Mouse (Mus musculus) neural tube, embryonic 13.5 days (tissue): Measurements from ENCODE around the gene Iffo1. TPM values are rescaled to one million over a fixed set of nuclear protein-coding genes. Genes with fewer than 3 reads are reported as not detected.

Experiments
- ATAC-seq: fragments of 200-750 bp; cut with Nextera tagmentation; 2 replicates; pipeline ENCODE4 v1.8.0; 2017; ENCODE audit warnings: low read depth, mild to moderate bottlenecking, moderate TSS enrichment, moderate library complexity
- H3K27ac ChIP-seq: fragments of 300-500 bp; sonication (generic); replicated peaks from 2 replicates; pipeline ENCODE4 v1.5.1; 2015; ENCODE audit warnings: moderate library complexity, mild to moderate bottlenecking, inconsistent platforms
- H3K27me3 ChIP-seq: fragments of 300-500 bp; sonication (generic); 2 replicates; pipeline ENCODE4 v1.6.1; 2015; ENCODE audit warnings: mild to moderate bottlenecking, inconsistent platforms
- H3K36me3 ChIP-seq: fragments of 300-500 bp; sonication (generic); 2 replicates; pipeline ENCODE4 v1.6.1; 2015; ENCODE audit warnings: mild to moderate bottlenecking, inconsistent platforms
- H3K4me1 ChIP-seq: fragments of 300-500 bp; sonication (generic); replicated peaks from 2 replicates; pipeline ENCODE4 v1.6.1; 2015; ENCODE audit warnings: inconsistent platforms
- H3K4me2 ChIP-seq: fragments of 300-500 bp; sonication (generic); 2 replicates; pipeline ENCODE4 v1.6.1; 2015; ENCODE audit warnings: inconsistent platforms, mild to moderate bottlenecking, moderate library complexity
- H3K4me3 ChIP-seq: fragments of 300-500 bp; sonication (generic); 2 replicates; pipeline ENCODE4 v1.5.1; 2015; ENCODE audit warnings: mild to moderate bottlenecking, inconsistent platforms
- H3K9ac ChIP-seq: fragments of 300-500 bp; sonication (generic); 2 replicates; pipeline ENCODE4 v1.6.1; 2015; ENCODE audit warnings: moderate library complexity, mild to moderate bottlenecking, inconsistent platforms
- H3K9me3 ChIP-seq: fragments of 300-500 bp; sonication (generic); 2 replicates; pipeline ENCODE4 v1.6.1; 2016; ENCODE audit warnings: inconsistent platforms
- WGBS: fragments of 180-500 bp; shearing (Covaris S2); methylation state at CpG from one replicate; pipeline ENCODE4 v1.1.7; 2015; 5-methylcytosine and 5-hydroxymethylcytosine counted together
- polyA plus RNA-seq: library from polyadenylated mRNA; unstranded; fragments of >200 nt; fragmentation: Nextera tagmentation; extraction: Ambion mirVana; gene quantifications from 2 replicates; pipeline ENCODE4 v1.2.1, GENCODE M21; 2015

The Iffo1 gene
- polyA plus RNA-seq, 1 experiment from 2014 or later, result 21.1 TPM

DNA sequence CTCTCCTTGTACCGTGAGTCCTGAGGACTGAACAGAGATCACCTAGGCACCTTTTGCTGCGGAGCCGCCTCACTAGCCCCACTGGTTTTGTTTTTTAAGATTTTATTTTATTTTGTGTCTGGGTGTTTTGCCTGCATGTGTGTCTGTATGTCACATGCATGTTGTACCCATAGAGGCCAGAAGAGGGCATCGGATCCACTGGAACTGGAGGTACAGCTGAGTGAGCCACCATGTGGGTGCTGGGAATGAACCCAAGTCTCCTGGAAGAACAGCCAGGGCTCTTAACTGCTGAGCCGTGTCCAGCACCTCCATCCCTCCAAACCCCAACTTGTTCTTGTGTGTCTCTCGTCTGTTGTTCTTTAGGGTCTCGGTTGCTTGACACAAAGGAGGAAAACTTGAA lies 34.1 kb upstream of the Iffo1 start:
- Histone ChIP-seq H3K4me3 (no peak overlapping the region), H3K36me3 (peaks cover 97% of the 10 kb centered on the region), H3K27me3 (no peaks in the 10 kb centered on the region), H3K9me3 (no peaks in the 10 kb centered on the region), H3K27ac (no peak overlapping the region), H3K9ac (no peak overlapping the region), H3K4me1 (no peaks in the 10 kb centered on the region), H3K4me2 (no peak overlapping the region)
- ATAC-seq, result no peak; the same call in 1 of the 2 replicates
- 94% methylated on average over 7 of the region's 7 CpGs for WGBS

DNA sequence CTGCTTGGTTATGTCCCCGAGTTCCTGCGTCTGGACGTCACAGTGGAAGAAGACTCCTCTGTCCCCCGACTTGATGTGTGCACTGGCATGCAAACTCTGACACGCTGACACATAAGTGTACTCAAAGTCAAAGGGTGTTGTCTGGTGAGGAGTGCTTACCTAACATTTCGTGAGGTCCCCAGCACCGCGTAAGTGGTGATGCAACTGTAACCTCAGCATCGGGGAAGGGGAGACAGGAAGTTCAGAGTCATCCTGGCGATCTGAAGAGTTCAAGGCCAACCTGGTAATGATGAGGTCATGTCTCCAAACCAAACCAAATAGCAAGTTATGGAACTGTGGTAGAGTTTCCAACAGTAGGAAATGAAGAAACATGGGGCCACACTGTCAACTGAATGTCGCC lies 32.5 kb upstream of the Iffo1 start:
- no peak overlapping the region for H3K4me2 ChIP-seq
- H3K27ac ChIP-seq, result no peak overlapping the region
- H3K4me3 ChIP-seq, result no peak overlapping the region
- peaks cover 97% of the 10 kb centered on the region for H3K36me3 ChIP-seq
- H3K9me3 ChIP-seq, result no peaks in the 10 kb centered on the region
- no peak for ATAC-seq
- no peak overlapping the region for H3K9ac ChIP-seq
- H3K27me3 ChIP-seq, result no peaks in the 10 kb centered on the region
- WGBS, result 95% methylated on average over 11 of the region's 11 CpGs
- H3K4me1 ChIP-seq, result no peaks in the 10 kb centered on the region

DNA sequence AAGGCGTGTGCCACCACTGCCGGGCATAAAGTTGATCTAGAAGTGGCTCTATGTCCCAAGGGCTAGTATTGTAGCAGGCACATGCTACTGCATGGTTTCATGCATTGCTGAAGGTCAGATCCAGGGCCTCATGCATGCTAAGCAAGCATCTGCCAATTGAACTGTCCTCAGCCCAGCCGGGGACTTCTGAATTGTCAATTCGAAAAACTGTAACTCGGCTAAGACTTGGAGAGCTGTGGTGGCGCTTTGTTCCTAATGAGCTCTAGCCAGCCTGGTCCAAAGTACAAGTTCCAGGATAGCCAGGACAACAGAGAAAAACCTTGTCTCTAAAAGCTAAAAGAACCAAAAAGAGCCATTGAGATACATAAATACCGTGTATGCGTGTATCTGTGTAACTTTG lies 25.7 kb upstream of the Iffo1 start:
- no peaks in the 10 kb centered on the region for H3K9me3 ChIP-seq
- H3K4me2 ChIP-seq, result no peak overlapping the region
- no peaks in the 10 kb centered on the region for H3K4me1 ChIP-seq
- no peak for ATAC-seq
- no peak overlapping the region for H3K27ac ChIP-seq
- no peak overlapping the region for H3K9ac ChIP-seq
- peaks cover 96% of the 10 kb centered on the region for H3K36me3 ChIP-seq
- H3K27me3 ChIP-seq, result no peaks in the 10 kb centered on the region
- no peak overlapping the region for H3K4me3 ChIP-seq
- 95% methylated on average over 8 of the region's 8 CpGs for WGBS

DNA sequence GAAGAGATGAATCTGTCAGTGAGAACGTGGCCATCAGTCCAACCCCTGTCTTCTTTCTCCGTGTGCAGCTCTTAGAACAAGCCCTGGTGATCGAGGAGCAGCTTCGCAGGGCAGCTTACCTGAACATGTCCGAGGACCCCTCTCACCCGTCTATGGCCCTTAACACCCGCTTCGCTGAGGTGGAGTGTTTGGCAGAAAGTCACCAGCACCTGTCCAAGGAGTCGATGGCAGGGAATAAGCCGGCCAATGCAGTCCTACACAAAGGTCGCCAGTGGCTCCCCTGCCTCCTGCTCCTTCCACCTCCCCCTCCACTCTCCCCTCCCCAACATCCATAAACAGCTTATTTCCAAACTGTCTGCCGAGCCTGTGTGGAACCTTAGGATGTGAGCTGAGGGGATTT lies 16.3 kb upstream of the Iffo1 start:
- H3K9ac ChIP-seq, result no peak overlapping the region
- peaks cover 19% of the 10 kb centered on the region for H3K4me1 ChIP-seq
- ATAC-seq, result no peak
- H3K4me3 ChIP-seq, result no peak overlapping the region
- 88% methylated on average over 12 of the region's 12 CpGs for WGBS
- H3K9me3 ChIP-seq, result no peaks in the 10 kb centered on the region
- no peaks in the 10 kb centered on the region for H3K27me3 ChIP-seq
- H3K27ac ChIP-seq, result no peak overlapping the region
- H3K36me3 ChIP-seq, result peaks cover 77% of the 10 kb centered on the region
- no peak overlapping the region for H3K4me2 ChIP-seq

- Histone ChIP-seq H3K27ac (no peak overlapping the region), H3K36me3 (peaks cover 77% of the 10 kb centered on the region), H3K9ac (no peak overlapping the region), H3K4me2 (no peak overlapping the region), H3K27me3 (no peaks in the 10 kb centered on the region), H3K4me1 (peaks cover 19% of the 10 kb centered on the region), H3K9me3 (no peaks in the 10 kb centered on the region), H3K4me3 (no peak overlapping the region)
- no peak for ATAC-seq
- WGBS, result 87% methylated on average over 20 of the region's 20 CpGs
Measured at GRCm38 (mm10) chr6:125129710-125130402, 15.2 kb upstream of the Iffo1 start.

GRCm38 (mm10) chr6:125131302-125132156 lies 13.5 kb upstream of the Iffo1 start, which contains the start of gene Nop2:
TSS of gene Nop2 (plus strand) at chr6:125131909.
- WGBS, result under 1% methylated on average over 66 of the region's 66 CpGs
- H3K4me1 ChIP-seq, result peaks cover 19% of the 10 kb centered on the region

DNA sequence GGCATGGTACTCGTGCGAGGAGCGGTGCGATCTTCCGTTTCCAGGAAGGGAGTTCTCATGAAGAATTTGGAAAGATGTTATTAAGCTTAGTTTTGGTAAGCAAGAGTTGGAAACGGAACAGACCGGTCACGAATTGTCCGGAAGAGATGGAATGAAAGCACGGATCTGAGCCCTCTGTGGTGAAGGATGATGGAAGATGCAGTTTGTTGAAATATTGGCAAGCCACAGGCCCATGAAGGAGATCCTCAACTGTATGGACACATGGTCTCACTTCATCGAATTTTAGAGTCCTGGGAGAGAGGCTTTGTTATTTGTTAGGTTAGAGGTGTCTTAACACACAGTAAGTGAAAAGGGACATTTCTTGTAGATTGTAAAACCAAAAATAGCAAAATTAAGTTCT lies 12.6 kb upstream of the Iffo1 start:
- Histone ChIP-seq H3K4me3 (peak overlapping the region; percentile 92), H3K36me3 (peaks cover 76% of the 10 kb centered on the region), H3K4me2 (peak overlapping the region; percentile 92), H3K4me1 (peaks cover 19% of the 10 kb centered on the region), H3K9me3 (no peaks in the 10 kb centered on the region), H3K27ac (no peak overlapping the region), H3K27me3 (no peaks in the 10 kb centered on the region), H3K9ac (peak overlapping the region; percentile 85)
- no peak for ATAC-seq
- 6% methylated on average over 11 of the region's 11 CpGs for WGBS

More at GRCm38 (mm10) chr6:125131302-125132156, 13.5 kb upstream of the Iffo1 start, which contains the start of gene Nop2:
- H3K27ac ChIP-seq, result peak within 1 kb of the TSS; percentile 84
- ATAC-seq, result peak; percentile 94
- H3K36me3 ChIP-seq, result peaks cover 76% of the 10 kb centered on the region
- peak within 1 kb of the TSS; percentile 92 for H3K4me3 ChIP-seq
- H3K9me3 ChIP-seq, result no peaks in the 10 kb centered on the region
- H3K4me2 ChIP-seq, result peak within 1 kb of the TSS; percentile 92
- H3K27me3 ChIP-seq, result no peaks in the 10 kb centered on the region
- peak within 1 kb of the TSS; percentile 85 for H3K9ac ChIP-seq

DNA sequence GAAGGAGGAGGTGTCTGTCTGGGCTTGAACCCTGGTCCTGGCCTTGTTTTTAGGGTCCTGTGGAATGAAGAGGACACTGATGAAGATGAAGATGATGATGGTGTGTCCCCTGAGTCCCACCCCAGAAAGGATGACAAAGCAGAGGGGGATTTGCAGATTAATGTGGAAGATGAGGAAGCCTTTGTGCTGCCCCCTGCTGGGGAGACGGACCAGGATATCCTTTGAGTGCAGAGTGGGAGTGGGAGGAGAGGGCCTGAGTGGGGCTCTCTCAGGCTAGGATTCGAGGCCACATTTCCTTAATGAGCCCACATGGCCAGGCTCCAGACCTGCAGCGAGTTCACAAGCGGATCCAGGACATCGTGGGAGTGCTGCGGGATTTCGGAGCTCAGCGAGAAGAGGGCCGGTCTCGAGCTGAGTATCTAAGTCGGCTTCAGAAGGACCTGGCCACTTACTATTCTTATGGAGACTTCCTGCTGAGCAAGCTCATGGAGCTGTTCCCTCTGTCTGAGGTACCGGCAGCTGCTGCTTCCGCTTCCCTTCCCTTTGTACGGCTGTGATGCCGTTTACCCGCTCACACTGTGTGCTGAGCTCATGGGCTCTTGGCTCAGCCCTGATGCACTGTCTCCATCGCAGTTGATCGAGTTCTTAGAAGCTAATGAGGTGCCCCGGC lies 7.9 kb upstream of the Iffo1 start:
- Histone ChIP-seq H3K27me3 (no peaks in the 10 kb centered on the region), H3K9me3 (no peaks in the 10 kb centered on the region), H3K36me3 (peaks cover 90% of the 10 kb centered on the region), H3K27ac (no peak overlapping the region), H3K4me3 (no peak overlapping the region), H3K9ac (no peak overlapping the region), H3K4me1 (peaks cover 14% of the 10 kb centered on the region), H3K4me2 (no peak overlapping the region)
- no peak for ATAC-seq
- WGBS, result 83% methylated on average over 19 of the region's 19 CpGs

GRCm38 (mm10) chr6:125139747-125140146 lies 5.3 kb upstream of the Iffo1 start:
- H3K4me1 ChIP-seq, result peaks cover 7% of the 10 kb centered on the region
- H3K27me3 ChIP-seq, result no peaks in the 10 kb centered on the region
- WGBS, result 92% methylated on average over 7 of the region's 7 CpGs
- H3K4me3 ChIP-seq, result no peak overlapping the region
- no peaks in the 10 kb centered on the region for H3K9me3 ChIP-seq
- ATAC-seq, result no peak
- H3K9ac ChIP-seq, result no peak overlapping the region
- peaks cover 92% of the 10 kb centered on the region for H3K36me3 ChIP-seq
- H3K27ac ChIP-seq, result no peak overlapping the region
- H3K4me2 ChIP-seq, result no peak overlapping the region

DNA sequence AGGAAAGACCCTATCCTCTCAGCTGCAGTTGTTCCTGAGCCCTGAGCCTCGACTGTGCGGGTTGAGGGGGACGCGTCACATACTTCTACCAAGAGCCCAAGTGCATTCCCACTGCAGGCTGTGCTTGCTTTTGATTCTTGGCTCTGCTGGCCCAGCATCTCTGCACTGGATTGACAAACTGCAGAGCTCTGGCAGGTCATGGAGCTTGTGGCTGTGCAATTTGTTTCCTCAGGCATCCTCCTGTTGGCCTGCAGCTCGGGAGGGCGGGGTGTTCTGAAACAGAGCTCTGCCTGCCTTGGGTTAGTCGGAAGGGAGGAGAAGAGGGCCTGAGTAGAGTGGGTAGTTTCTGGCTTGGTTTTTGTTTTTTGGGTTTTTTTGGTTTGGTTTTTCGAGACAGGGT lies 2.6 kb upstream of the Iffo1 start:
- Histone ChIP-seq H3K27ac (no peak overlapping the region), H3K4me3 (no peak overlapping the region), H3K9me3 (no peaks in the 10 kb centered on the region), H3K27me3 (no peaks in the 10 kb centered on the region), H3K4me2 (no peak overlapping the region), H3K36me3 (peaks cover 67% of the 10 kb centered on the region), H3K4me1 (peaks cover 27% of the 10 kb centered on the region), H3K9ac (no peak overlapping the region)
- 94% methylated on average over 8 of the region's 8 CpGs for WGBS
- no peak for ATAC-seq

DNA sequence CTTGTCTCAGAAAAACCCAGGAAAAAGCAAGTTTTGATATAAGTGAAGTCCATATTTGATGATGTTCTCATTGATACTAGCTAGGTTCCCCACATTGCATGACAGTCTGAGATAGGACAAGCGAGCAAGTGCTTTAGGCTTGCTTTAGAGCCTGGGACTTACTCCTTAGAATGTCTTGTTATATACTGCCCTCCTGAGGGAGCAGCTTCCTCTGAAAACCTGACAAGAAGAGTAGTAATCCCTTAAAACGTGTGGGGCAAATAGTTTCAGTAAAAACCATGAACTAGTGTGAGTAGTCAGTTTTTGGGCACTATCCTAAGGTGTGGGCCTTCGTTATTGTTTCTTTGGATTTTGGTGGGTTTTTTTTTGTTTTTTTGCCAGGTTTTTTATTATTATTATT lies 1.9 kb upstream of the Iffo1 start:
- Histone ChIP-seq H3K36me3 (peaks cover 60% of the 10 kb centered on the region), H3K9ac (no peak overlapping the region), H3K9me3 (no peaks in the 10 kb centered on the region), H3K4me2 (no peak overlapping the region), H3K4me3 (no peak overlapping the region), H3K27ac (no peak overlapping the region), H3K4me1 (peaks cover 34% of the 10 kb centered on the region), H3K27me3 (no peaks in the 10 kb centered on the region)
- no peak for ATAC-seq
- 84% methylated on average over 3 of the region's 3 CpGs for WGBS

DNA sequence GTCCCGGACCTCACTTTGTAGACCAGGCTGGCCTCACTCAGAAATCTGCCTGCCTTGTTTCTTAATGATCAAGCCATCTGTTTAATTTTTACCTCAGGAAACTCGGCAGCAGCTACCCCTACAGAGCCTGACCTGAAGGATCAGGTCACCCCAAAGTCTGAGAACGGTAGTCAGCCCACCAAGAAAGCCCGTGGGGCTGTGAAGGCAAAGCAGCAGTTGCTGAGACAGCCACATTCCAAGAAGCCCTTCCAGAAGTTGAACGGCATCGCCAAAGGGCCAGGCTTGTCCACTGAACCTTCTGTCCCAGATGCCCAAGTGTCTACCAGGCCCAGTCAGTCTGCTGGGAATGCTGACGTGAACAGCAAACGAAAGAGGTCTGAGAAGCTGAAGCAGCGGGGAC lies 1.1 kb upstream of the Iffo1 start:
- no peaks in the 10 kb centered on the region for H3K27me3 ChIP-seq
- 0 out of 2 replicates have a peak overlapping the region, but pooled peaks have one; percentile 94 for H3K27ac ChIP-seq
- H3K36me3 ChIP-seq, result peaks cover 52% of the 10 kb centered on the region
- 85% methylated on average over 9 of the region's 9 CpGs for WGBS
- H3K4me1 ChIP-seq, result peaks cover 42% of the 10 kb centered on the region
- H3K9ac ChIP-seq, result no peak overlapping the region
- H3K4me3 ChIP-seq, result no peak overlapping the region
- no peaks in the 10 kb centered on the region for H3K9me3 ChIP-seq
- H3K4me2 ChIP-seq, result no peak overlapping the region
- ATAC-seq, result no peak
